Mouse (Mus musculus) limb, embryonic 14.5 days (tissue): ENCODE results near the gene Zfp653. TPM values are rescaled to one million over a fixed set of nuclear protein-coding genes. Genes with fewer than 3 reads are reported as not detected.

Experiments
- ATAC-seq: fragments of 200-750 bp; cut with Nextera tagmentation; 2 replicates; pipeline ENCODE4 v1.8.0; 2017; ENCODE audit warnings: low read depth, moderate number of reproducible peaks, moderate TSS enrichment; ENCODE audit not compliant: low FRiP score
- DNase-seq: peaks from one replicate; pipeline ENCODE4 v3.0.0-alpha.2; 2015; ENCODE audit warnings: low spot score
- H3K27ac ChIP-seq: fragments of 300-500 bp; sonication (generic); replicated peaks from 2 replicates; pipeline ENCODE4 v1.5.1; 2014; ENCODE audit warnings: low read depth, mild to moderate bottlenecking, low read length, moderate library complexity, mixed read lengths
- H3K27me3 ChIP-seq: fragments of 300-500 bp; sonication (generic); 2 replicates; pipeline ENCODE4 v1.6.1; 2014; ENCODE audit warnings: low read length, mixed read lengths; ENCODE audit not compliant: control insufficient read depth, insufficient read depth
- H3K36me3 ChIP-seq: fragments of 300-500 bp; sonication (generic); 2 replicates; pipeline ENCODE4 v1.6.1; 2014; ENCODE audit warnings: mild to moderate bottlenecking, low read length, moderate library complexity, mixed read lengths; ENCODE audit not compliant: control insufficient read depth, insufficient read depth
- H3K4me1 ChIP-seq: fragments of 300-500 bp; sonication (generic); 2 replicates; pipeline ENCODE4 v1.6.1; 2014; ENCODE audit warnings: antibody characterized with exemption, low read length, mixed read lengths; ENCODE audit not compliant: control insufficient read depth, insufficient read depth
- H3K4me2 ChIP-seq: fragments of 300-500 bp; sonication (generic); replicated peaks from 2 replicates; pipeline ENCODE4 v1.6.1; 2014; ENCODE audit warnings: low read depth, mild to moderate bottlenecking, low read length, moderate library complexity; ENCODE audit not compliant: severe bottlenecking
- H3K4me3 ChIP-seq: fragments of 300-500 bp; sonication (generic); replicated peaks from 2 replicates; pipeline ENCODE4 v1.5.1; 2014; ENCODE audit warnings: low read length
- H3K9ac ChIP-seq: fragments of 300-500 bp; sonication (generic); 2 replicates; pipeline ENCODE4 v1.6.1; 2014; ENCODE audit warnings: mild to moderate bottlenecking, low read depth, low read length, moderate library complexity; ENCODE audit not compliant: severe bottlenecking
- H3K9me3 ChIP-seq: fragments of 300-500 bp; sonication (generic); 2 replicates; pipeline ENCODE4 v1.6.1; 2016; ENCODE audit warnings: low read length; ENCODE audit not compliant: control insufficient read depth
- POLR2A ChIP-seq: fragments of 200-500 bp; IDR thresholded peaks from 2 replicates; pipeline ENCODE4 v1.8.0; 2012; ENCODE audit warnings: inconsistent platforms, mild to moderate bottlenecking, moderate library complexity, borderline replicate concordance; ENCODE audit not compliant: insufficient read depth, insufficient read length; ENCODE audit errors: extremely low read depth
- WGBS: fragments of 180-500 bp; shearing (Covaris S2); extraction: QIAGEN DNeasy Blood & Tissue Kit; methylation state at CpG from one replicate; pipeline ENCODE4 v1.1.7; 2014; 5-methylcytosine and 5-hydroxymethylcytosine counted together
- polyA plus RNA-seq, 2 experiments: library from polyadenylated mRNA; depleted of rRNA in 1 of 2; stranded (reverse) in 1 of 2; unstranded in 1 of 2; fragments of >200 nt; fragmentation: Nextera tagmentation in 1 of 2; extraction: Ambion mirVana in 1 of 2; gene quantifications; 2 replicates each; pipeline versions ENCODE4 v1.2.1 to v1.2.3; 2012 to 2014

The Zfp653 gene
- polyA plus RNA-seq, 2 experiments, result 8.7 to 31.2 TPM

DNA sequence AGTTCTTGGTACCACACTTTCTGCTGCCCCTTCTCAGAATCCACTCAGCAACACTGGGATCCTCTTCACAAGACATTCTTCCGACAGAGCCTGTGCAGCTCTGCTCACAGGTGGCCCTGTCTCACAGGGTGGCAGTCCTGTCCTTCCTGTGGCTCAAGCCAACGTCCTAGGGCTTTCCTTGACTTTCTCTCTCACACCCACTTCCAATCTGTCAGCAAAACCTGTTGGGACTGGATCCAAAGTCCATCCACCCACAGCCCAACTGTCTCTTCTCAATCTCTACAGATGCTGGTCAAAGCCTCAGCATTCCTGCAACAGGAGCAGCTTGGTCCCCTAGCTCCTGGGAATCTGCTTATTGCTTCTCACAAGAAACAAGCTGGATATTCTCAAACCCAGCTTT, 9.8 kb downstream of the Zfp653 start:
- no peak for ATAC-seq
- Histone ChIP-seq H3K9me3 (no peaks in the 10 kb centered on the region), H3K4me2 (no peak overlapping the region), H3K9ac (no peak overlapping the region), H3K4me3 (no peak overlapping the region), H3K36me3 (peaks cover 66% of the 10 kb centered on the region), H3K27me3 (no peaks in the 10 kb centered on the region), H3K4me1 (no peaks in the 10 kb centered on the region), H3K27ac (no peak overlapping the region)
- no peak for DNase-seq
- no peak for TF ChIP-seq POLR2A
- 81% methylated on average over 2 of the region's 2 CpGs for WGBS

DNA sequence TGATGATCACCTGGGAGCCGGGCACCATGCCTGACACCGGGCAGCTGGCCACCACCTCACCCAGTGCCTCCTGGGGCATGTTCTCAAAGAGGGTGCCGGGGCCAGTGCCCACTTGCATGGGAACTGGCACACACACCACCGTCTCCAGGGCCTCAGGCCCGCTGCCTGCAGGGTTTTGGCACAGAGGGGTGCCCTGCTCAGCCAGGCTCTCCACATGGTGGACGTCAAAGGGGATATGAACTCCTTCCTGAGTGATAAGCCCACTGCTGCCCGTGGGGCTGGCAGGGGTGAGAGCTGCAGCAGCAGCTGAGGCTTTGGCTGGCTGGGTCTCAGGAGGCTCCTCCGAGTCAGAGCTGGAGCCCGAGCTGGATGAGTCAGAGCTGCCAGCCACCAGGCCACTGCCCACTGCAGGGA, 13.2 kb downstream of the Zfp653 start:
- DNase-seq, result no peak
- H3K4me1 ChIP-seq, result no peaks in the 10 kb centered on the region
- no peak overlapping the region for H3K4me3 ChIP-seq
- H3K4me2 ChIP-seq, result no peak overlapping the region
- TF ChIP-seq POLR2A, result no peak
- no peak for ATAC-seq
- H3K27ac ChIP-seq, result no peak overlapping the region
- peaks cover 36% of the 10 kb centered on the region for H3K36me3 ChIP-seq
- H3K9me3 ChIP-seq, result no peaks in the 10 kb centered on the region
- 92% methylated on average over 8 of the region's 9 CpGs for WGBS
- H3K27me3 ChIP-seq, result peaks cover 28% of the 10 kb centered on the region
- H3K9ac ChIP-seq, result no peak overlapping the region

DNA sequence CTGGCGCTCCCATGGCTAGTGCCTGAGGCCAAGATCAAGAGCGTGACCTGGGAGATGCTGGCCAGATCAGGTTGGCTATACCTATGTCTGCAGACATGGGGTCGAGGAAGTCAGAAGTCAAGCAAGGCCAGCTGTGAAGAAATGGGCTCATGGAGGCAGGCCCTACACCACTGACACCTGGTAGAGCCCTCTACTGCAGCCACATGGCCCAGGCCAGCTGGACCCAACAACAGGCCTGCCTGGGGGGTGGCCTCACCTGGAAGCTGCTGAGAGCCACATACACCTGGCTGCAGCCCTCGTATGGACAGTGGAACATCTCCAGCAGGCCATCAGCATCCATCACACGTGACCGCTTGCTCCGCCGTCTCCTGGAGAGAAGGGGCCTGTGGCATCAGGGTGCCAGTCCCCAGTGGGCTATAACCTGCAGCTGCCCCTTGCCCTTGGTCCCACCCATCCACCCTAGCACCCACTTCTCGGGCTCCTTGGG, 14.1 kb downstream of the Zfp653 start:
- no peaks in the 10 kb centered on the region for H3K4me1 ChIP-seq
- peaks cover 38% of the 10 kb centered on the region for H3K27me3 ChIP-seq
- H3K9ac ChIP-seq, result no peak overlapping the region
- H3K9me3 ChIP-seq, result no peaks in the 10 kb centered on the region
- H3K4me2 ChIP-seq, result no peak overlapping the region
- WGBS, result 86% methylated on average over 6 of the region's 9 CpGs
- no peak overlapping the region for H3K27ac ChIP-seq
- peaks cover 31% of the 10 kb centered on the region for H3K36me3 ChIP-seq
- ATAC-seq (no peak), DNase-seq (no peak)
- TF ChIP-seq POLR2A, result no peak
- no peak overlapping the region for H3K4me3 ChIP-seq

DNA sequence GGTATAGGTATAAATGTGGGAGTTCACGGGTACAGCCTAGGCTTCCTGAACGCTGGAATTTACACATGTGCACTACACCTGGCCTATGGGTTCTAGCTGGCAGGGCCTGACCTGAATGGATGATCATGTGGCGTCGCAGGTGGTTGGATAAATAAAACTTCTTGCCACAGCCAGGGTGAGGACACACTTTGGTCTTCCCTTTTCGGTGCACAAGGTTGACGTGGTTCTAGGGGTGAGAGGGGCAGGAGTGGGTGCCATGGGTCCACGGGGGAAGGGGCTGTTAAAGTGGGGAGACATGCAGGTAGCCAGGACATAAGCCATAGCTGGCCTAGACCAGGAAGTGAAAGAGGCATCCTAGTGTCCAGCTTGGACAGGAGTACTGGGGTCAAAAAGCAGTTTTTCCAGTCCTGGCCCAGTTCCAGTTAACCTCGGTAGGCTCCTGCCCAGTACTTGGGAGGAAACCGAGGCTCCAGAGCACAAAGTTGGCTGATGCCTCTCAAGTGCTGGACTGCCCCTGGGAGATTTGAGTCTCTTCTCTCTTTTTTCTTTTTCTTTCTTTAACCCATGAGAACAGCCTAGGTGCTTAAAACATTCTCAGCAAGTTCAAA, 14.8 kb downstream of the Zfp653 start:
- H3K27me3 ChIP-seq, result peaks cover 44% of the 10 kb centered on the region
- H3K36me3 ChIP-seq, result peaks cover 26% of the 10 kb centered on the region
- H3K4me3 ChIP-seq, result no peak overlapping the region
- H3K9ac ChIP-seq, result no peak overlapping the region
- peaks cover 1% of the 10 kb centered on the region; the same call in 1 of the 2 replicates for H3K4me1 ChIP-seq
- no peak for TF ChIP-seq POLR2A
- ATAC-seq, result no peak
- no peak for DNase-seq
- H3K27ac ChIP-seq, result no peak overlapping the region
- 76% methylated on average over 9 of the region's 9 CpGs for WGBS
- H3K9me3 ChIP-seq, result no peaks in the 10 kb centered on the region
- no peak overlapping the region for H3K4me2 ChIP-seq

DNA sequence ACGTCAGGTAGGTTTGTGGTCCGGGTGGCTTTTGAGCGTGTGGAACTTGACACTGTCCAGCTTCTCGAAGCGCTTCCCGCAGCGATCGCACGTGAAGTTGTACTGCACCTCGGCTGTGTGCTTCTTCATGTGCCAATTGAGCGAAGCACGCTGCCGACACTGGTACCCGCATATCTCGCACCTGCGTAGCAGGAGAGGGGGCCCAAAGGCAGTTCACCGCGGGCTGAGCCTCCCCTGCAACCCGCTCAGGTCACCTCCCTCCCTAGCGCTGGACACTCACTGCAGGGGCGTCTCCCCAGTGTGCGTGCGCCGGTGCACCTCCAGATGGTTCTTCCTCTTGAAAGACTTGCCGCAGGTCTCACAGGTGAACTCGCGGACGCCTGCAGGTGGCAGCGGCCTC, 15.5 kb downstream of the Zfp653 start:
- no peak overlapping the region for H3K9ac ChIP-seq
- H3K9me3 ChIP-seq, result no peaks in the 10 kb centered on the region
- H3K4me1 ChIP-seq, result peaks cover 8% of the 10 kb centered on the region
- 34% methylated on average over 29 of the region's 29 CpGs for WGBS
- no peak overlapping the region for H3K4me3 ChIP-seq
- no peak overlapping the region for H3K27ac ChIP-seq
- DNase-seq, result no peak
- ATAC-seq, result no peak
- H3K36me3 ChIP-seq, result peaks cover 23% of the 10 kb centered on the region
- H3K4me2 ChIP-seq, result no peak overlapping the region
- no peak for TF ChIP-seq POLR2A
- peaks cover 51% of the 10 kb centered on the region for H3K27me3 ChIP-seq
